Mouse (Mus musculus) erythroblast, embryonic 14.5 days (primary cell): Measurements from ENCODE around the gene Nfic.

Source experiments
- GATA1 ChIP-seq: IDR thresholded peaks from 2 replicates; pipeline ENCODE4 v1.6.1; 2012; ENCODE audit warnings: low read length, inconsistent platforms, mixed read lengths
- TAL1 ChIP-seq: IDR thresholded peaks from 3 replicates; pipeline ENCODE4 v1.6.1; 2012; ENCODE audit warnings: low read length, inconsistent platforms, mixed read lengths

- no peak for TF ChIP-seq TAL1
- no peak; the same call in 1 of the 2 replicates for TF ChIP-seq GATA1
These were observed 13.8 kb upstream of the Nfic start for GRCm38 (mm10) chr10:81469253-81469652.
